Mouse (Mus musculus): ENCODE measurements around the gene Vmn1r239-ps. TPM values are rescaled to one million over a fixed set of nuclear protein-coding genes. Genes with fewer than 3 reads are reported as not detected.
"Not testable (repeated sequence)": the region's sequence is repeated elsewhere in the genome, so short reads cannot be mapped to it uniquely, and the experiment has no call there.

The Vmn1r239-ps gene
- not detected for total RNA-seq (2021)
- long read RNA-seq, experiment 1 = 0 reads
- long read RNA-seq, experiment 2 = 0 reads

DNA sequence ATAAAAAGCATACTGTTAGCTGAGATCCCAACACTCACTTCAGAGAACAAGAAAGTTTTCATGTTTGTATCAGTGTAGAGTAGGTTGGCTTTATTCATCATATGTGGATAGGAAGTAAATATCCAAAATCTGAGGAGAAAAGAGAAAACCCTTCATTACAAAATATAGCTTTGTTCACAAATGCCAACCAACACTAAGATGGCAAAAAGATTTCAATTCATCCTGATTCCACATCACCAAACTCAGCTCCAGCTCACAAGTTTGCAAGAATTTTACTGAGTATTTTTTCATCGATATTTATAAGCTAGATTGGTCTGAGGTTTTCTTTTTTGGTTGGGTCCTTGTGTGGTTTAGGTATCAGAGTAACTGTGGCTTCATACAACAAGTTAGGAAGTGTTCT lies at the start of gene Vmn1r239-ps:
Gene Vmn1r239-ps (minus strand): TSS at position 101 of the 400 bp plus-strand sequence.
- DNase-seq = not testable (repeated sequence)

GRCm38 (mm10) chrX:147489551-147489950 lies 36.0 kb upstream of the Vmn1r239-ps start:
- DNase-seq = no peak

DNA sequence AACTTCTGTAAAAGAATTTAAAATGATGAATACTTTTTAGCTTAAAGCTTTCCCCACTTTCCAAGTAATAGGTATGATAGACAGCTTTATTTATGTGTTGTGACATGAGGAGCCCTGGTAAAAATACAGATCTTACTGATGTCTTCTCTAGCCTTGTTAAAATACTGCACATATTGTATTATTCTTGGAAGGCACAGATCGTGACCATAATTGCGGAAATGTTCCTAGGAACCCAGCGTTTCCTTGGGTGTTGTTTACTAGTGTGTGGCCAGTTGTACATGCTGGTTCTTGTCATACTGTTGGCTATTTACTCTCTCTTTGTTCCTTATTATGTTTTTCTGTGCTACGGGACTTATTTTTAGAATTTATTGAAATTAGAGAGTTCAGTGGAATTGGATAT lies 10.1 kb downstream of the Vmn1r239-ps start:
- no peak for DNase-seq

DNA sequence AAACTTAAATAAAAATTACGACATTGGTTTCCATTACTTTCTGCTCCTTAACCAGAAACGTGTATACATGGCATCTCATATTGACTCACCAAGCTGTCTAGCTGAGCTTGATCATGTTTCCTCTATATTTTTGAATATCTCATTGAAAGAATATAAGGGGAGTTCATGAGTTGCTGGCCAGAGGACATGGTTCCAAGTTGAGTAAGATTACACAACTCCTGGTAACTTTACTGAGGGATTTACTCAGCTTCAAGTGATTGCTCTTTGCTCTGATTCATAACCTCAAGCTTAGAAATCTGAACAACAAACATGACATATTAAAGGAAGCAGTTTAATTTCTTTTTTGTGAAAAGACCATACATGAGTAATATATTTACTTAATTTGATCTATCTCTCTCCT lies 18.1 kb downstream of the Vmn1r239-ps start:
- no peak for DNase-seq

DNA sequence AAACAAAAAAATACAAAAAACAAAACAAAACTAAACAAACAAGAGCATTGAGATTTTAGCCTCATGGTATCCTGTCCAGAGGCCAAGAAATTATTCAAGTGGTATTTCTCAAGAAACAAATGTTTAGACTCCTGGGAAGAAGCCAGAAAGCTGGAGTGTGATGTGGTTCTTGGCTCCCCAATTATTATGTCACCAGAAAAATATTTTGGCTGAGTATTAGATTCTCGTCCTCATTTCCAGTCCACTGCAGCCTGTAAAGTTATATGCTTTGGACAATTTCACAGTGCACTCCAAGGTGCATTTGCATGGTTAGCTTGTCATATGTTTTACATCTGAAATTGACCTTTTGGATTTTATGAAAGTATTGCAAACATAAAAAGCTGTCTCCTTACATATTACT lies 23.8 kb downstream of the Vmn1r239-ps start:
- DNase-seq = peak; percentile 2

DNA sequence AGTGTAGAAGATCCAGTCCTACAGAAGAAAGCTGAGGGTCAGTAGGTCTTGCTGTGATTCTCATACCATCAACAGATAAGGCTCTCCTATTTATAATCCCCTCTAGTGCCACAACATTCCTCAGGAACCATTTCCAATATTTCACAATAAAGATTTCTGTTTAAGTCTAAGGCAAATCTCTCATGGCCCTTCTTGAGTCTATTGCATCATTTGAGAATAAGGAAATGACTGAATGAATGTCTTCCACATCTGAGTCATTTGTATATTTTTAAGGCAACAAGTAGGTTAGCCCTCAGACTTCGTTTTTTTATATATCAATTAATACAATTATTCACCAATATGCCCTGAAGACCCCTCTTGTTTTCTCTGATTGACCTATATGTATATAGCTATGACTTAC lies 24.4 kb downstream of the Vmn1r239-ps start, which contains the start of gene Il13ra2:
Gene Il13ra2 (minus strand): TSS at position 64 of the 400 bp plus-strand sequence.
- no peak for DNase-seq

Other genes starting within 250 kb of the Vmn1r239-ps start
- gene Il13ra2, start 24.5 kb downstream of the Vmn1r239-ps start, total RNA-seq (2021) = under 1 TPM in 1 of 2 experiments, not detected in 1; 0.23 TPM
- 1 to 10 TPM; 4.3 to 4.6 TPM for gene Lrch2, start 100.4 kb upstream of the Vmn1r239-ps start, total RNA-seq (2021)